Mouse (Mus musculus) lung, postnatal 4 days (tissue): ENCODE data around the gene Xpnpep3.
"Not testable (repeated sequence)": the region's sequence is repeated elsewhere in the genome, so short reads cannot be mapped to it uniquely, and the experiment has no call there.

Experiments used
- DNase-seq, 2 experiments: peaks; one replicate each; pipeline ENCODE4 v3.0.0; 2021

Gene Xpnpep3

DNA sequence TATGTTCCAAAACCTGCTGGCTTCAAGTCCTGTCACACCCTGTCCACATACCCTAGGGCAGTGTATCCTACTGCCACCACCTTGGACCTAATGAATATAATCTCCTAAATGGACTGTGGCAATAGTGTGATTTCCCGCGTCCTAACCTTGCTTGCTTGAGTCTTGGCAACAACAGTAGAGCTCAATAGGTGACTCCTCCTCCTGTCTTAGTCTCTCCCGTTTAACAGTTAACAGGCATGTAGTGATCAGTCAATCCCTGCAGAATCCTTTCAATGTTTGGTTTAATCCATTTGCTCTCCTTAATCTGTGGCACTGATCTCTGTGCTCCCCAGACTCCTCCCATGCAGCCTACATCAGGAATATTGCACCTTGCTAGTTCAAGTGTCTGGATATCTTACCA lies 5.1 kb downstream of the Xpnpep3 start:
- DNase-seq, result no peak

DNA sequence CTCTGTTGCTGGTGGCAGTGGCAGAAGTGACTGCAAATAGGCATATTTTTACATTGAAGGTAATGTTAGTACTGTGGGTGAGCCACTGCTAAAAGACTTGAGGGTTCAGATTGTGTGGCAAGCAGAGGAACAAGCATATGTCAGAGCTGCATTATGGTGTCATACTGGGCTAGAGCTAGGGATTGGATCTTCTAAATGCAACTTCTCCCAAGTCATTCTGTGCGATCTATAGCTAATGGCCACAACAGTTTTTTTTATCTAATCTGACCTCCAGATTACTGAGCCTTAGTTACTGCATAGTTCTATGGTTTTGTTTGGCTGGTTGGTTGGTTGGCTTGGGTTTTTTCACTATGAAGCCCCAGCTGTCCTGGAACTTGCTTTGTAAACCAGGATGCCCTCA lies 8.3 kb downstream of the Xpnpep3 start, which contains the start of gene Dnajb7:
Gene Dnajb7, minus strand, starts transcription at position 101 of the 400 bp plus-strand sequence.
- no peak for DNase-seq

- DNase-seq, result peak; percentile 78 to 84
Observed at GRCm38 (mm10) chr15:81416763-81417310, 16.9 kb downstream of the Xpnpep3 start.

GRCm38 (mm10) chr15:81418065-81418464 lies 18.1 kb downstream of the Xpnpep3 start:
- no peak for DNase-seq

DNA sequence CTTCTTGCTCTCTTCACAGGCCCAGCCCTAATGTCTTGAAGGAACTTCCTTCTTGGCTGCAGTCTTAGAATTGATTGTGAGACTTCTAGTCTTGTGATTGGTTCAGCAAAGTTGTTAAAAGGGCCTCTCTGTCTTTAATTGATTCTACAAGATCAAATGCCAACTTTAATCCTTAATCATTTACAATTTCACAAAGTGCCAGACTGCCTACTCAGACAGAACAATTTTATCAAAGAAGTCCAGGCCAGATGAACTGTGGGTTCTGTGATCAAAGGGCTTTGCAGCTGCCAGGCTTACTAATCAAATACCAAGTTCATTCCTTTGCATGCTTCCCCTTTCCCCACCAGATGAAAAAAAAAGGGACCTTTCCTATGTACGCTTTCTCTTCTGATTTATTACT lies 21.5 kb downstream of the Xpnpep3 start:
- no peak for DNase-seq

DNA sequence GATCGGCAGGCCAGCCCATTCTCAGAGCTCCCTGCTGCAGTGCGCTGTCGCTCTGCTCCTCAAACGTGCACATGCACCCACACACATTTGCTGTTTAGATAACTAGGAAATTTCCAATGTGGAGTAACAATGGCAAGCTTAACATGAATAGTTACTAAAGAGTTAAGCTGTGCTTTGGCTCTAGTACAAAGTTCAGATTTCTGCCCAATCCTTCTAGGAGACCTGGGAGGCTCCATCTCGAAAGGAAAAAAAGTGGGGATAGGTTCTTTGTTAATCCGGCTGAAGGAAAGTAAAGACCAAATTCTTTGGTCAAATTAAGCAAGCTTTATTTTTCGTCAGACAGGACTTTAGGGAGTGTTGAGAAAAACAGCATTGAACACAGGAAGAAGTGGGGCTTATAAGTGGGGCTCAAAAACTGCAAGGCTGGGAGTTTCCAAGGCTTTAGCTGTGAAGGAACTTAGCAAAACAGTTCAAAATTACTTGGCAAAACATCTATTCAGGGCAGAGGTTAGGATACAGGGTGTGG lies 22.3 kb downstream of the Xpnpep3 start:
- no peak for DNase-seq

DNA sequence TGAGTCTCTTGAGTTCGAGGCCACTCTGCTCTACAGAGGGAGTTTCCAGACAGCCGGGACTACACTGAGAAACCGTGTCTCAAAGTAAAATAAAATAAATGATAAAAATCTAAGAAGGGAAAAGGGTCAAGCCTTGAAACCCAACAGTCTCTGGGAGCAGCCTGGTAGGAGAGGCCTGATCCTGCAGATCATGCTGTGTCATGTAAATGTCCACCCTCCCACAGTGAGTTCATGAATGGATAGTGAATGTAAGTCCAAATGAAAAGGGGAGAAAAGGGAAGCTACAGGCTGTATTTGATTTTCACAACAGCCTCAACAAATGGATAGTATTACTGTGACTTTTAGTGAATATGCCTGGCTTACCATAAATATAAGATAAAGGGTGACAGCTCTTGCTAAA lies 25.4 kb downstream of the Xpnpep3 start:
- no peak for DNase-seq

GRCm38 (mm10) chr15:81427947-81428346 lies 28.0 kb downstream of the Xpnpep3 start:
- DNase-seq, result no peak

DNA sequence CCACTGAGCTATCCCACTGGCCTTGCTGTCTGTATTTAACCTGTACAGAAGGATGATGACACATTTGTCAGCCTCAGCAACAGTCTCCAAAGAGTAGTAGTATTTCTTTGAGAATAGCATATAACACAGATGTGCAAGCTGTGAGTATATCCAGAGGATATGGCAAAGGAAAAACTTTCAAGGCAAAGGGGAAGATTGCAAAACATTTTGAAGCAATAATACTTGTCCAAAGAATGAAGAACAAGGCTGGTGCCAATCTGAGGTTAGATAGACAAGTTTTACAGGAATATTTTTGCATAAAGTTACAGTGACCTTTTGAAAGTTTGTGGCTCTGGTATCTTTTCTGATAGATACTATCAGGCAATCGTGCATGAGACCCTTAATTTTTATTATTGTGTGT lies 31.3 kb downstream of the Xpnpep3 start:
- no peak for DNase-seq

DNA sequence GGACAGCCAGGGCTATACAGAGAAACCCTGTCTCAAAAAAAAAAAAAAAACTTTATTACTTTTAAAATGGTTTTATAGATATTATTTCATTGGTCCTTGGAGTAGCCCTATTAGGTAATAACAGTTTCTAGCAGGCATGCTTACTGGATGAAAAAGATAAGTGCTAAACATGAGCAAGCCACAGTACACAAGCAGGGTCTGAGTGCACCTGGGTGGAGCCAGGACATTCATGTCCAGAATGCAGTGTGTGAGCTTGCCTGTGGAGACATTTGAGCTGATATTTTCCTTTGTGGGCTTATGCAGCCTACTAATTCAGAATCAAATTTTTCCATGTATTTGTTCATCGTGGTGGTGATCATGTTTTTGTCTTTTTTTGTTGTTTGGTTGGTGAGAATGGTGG lies 38.4 kb downstream of the Xpnpep3 start:
- no peak for DNase-seq

- no peak for DNase-seq
Observed at GRCm38 (mm10) chr15:81439236-81439635, 39.3 kb downstream of the Xpnpep3 start.

- peak in 1 of 2 experiments; percentile 70 for DNase-seq
Observed at GRCm38 (mm10) chr15:81448463-81448862, 48.5 kb downstream of the Xpnpep3 start.

DNA sequence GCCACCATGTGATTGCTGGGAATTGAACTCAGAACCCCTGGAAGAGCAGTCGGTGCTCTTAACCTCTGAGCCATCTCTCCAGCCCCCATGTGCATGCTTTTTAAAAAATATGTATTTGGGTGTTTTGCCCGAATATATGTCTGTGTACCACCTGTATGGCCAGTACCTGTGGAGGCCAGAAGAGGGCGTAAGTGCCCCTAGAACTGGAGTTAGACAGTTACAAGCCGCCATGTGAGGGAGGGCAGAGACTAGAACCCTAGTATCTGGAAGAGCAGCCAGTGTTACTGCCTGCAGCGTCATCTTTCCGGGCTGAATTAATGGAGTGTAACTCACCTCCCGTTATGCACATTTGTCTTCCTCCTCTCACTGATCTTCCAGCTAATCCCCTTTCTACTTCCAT lies 61.6 kb downstream of the Xpnpep3 start:
- DNase-seq, result no peak

DNA sequence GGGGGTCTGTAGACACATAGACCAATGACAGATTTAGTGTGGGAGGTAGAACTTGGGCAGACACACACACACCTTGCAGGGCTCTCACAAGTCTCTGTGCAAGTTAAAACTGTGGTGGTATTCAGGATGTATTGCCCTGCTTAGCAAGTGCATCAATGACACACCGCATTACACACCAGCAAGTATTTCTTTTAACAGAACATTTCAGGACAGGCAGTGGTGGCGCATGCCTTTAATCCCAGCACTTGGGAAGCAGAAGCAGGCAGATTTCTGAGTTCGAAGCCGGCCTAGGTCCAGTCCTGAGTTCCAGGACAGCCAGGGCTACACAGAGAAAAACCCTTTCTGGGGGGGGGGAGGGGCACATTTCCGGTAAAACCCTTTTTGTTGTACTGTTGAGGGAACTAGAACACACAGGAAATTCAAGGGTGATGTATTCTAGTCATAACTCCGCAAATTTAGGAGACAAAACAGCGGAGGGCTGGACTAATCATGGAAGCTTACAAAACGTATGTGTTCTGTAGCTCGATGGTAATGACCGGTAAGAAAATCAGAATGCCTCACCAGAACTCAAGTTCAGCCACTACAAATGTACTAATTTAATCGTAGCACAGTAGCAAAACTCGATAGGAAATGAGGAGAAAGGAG lies 65.2 kb downstream of the Xpnpep3 start:
- DNase-seq, result no peak

GRCm38 (mm10) chr15:81465901-81466737 lies 66.2 kb downstream of the Xpnpep3 start, which contains the start of gene Rbx1:
Gene Rbx1, plus strand, starts transcription at chr15:81466296.
- peak; percentile 99 for DNase-seq

GRCm38 (mm10) chr15:81466738-81467113 lies 66.8 kb downstream of the Xpnpep3 start:
- no peak for DNase-seq

- no peak for DNase-seq
Observed at GRCm38 (mm10) chr15:81470735-81471134, 70.8 kb downstream of the Xpnpep3 start.

GRCm38 (mm10) chr15:81472256-81472655 lies 72.3 kb downstream of the Xpnpep3 start:
- no peak for DNase-seq

GRCm38 (mm10) chr15:81475654-81476053 lies 75.7 kb downstream of the Xpnpep3 start:
- DNase-seq, result peak in 1 of 2 experiments; percentile 51

- DNase-seq, result peak in 1 of 2 experiments; percentile 14
Observed at GRCm38 (mm10) chr15:81476597-81476996, 76.7 kb downstream of the Xpnpep3 start.

GRCm38 (mm10) chr15:81479446-81480213 lies 79.7 kb downstream of the Xpnpep3 start:
- DNase-seq, result no peak

GRCm38 (mm10) chr15:81480284-81480683 lies 80.3 kb downstream of the Xpnpep3 start:
- DNase-seq, result not testable (repeated sequence)

DNA sequence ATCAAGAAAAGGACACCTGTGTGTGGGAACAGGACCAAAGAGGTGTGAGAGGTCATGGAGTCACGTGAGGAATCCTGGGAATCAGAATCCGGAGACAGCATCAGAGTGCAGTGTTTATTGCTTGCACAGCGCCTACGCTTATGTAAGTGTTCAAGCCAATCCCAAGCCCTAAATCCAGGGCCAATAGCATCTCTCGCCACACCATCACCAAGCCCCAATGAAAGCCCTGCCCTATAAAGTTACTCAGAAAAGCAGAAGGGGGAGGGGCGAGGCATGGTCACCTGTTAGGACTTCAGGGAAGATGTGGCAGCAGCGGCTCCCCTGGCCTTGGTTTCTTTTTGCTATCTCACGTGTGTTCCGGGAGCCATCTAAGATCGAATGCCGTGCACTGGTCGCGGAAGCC lies 81.0 kb downstream of the Xpnpep3 start:
- DNase-seq, result peak; percentile 52 to 55
